Mouse (Mus musculus) liver, embryonic 11.5 days (tissue): Measurements from ENCODE around the gene Col4a2. TPM values are rescaled to one million over a fixed set of nuclear protein-coding genes. Genes with fewer than 3 reads are reported as not detected.

Experiments
- ATAC-seq: fragments of 200-750 bp; cut with Nextera tagmentation; replicated peaks from 2 replicates; pipeline ENCODE4 v1.8.0; 2017; ENCODE audit warnings: moderate number of reproducible peaks, mild to moderate bottlenecking, moderate TSS enrichment, moderate library complexity; ENCODE audit not compliant: low FRiP score
- DNase-seq: peaks from one replicate; pipeline ENCODE4 v3.0.0-alpha.2; 2017; ENCODE audit warnings: low spot score
- H3K27ac ChIP-seq: fragments of 300-500 bp; sonication (generic); 2 replicates; pipeline ENCODE4 v1.5.1; 2014; ENCODE audit warnings: mild to moderate bottlenecking, low read depth, low read length, control low read depth
- H3K27me3 ChIP-seq: fragments of 300-500 bp; sonication (generic); replicated peaks from 2 replicates; pipeline ENCODE4 v1.6.1; 2014; ENCODE audit warnings: low read length, mixed read lengths; ENCODE audit not compliant: control insufficient read depth, insufficient read depth
- H3K36me3 ChIP-seq: fragments of 300-500 bp; sonication (generic); 2 replicates; pipeline ENCODE4 v1.6.1; 2014; ENCODE audit warnings: mild to moderate bottlenecking, low read length, moderate library complexity, mixed read lengths; ENCODE audit not compliant: control insufficient read depth, insufficient read depth
- H3K4me1 ChIP-seq: fragments of 300-500 bp; sonication (generic); replicated peaks from 2 replicates; pipeline ENCODE4 v1.6.1; 2014; ENCODE audit warnings: low read length, mixed read lengths; ENCODE audit not compliant: control insufficient read depth, insufficient read depth
- H3K4me2 ChIP-seq: fragments of 300-500 bp; sonication (generic); 2 replicates; pipeline ENCODE4 v1.6.1; 2014; ENCODE audit warnings: mild to moderate bottlenecking, control low read depth, moderate library complexity
- H3K4me3 ChIP-seq: fragments of 300-500 bp; sonication (generic); 2 replicates; pipeline ENCODE4 v1.5.1; 2014; ENCODE audit warnings: low read depth, low read length, control low read depth
- H3K9ac ChIP-seq: fragments of 300-500 bp; sonication (generic); 2 replicates; pipeline ENCODE4 v1.6.1; 2014; ENCODE audit warnings: low read depth, low read length, control low read depth
- H3K9me3 ChIP-seq: fragments of 300-500 bp; sonication (generic); 2 replicates; pipeline ENCODE4 v1.6.1; 2016; ENCODE audit warnings: low read length, inconsistent platforms, mixed read lengths; ENCODE audit not compliant: control insufficient read depth
- WGBS: fragments of 180-500 bp; shearing (Covaris S2); extraction: QIAGEN DNeasy Blood & Tissue Kit; methylation state at CpG from one replicate; pipeline ENCODE4 v1.1.7; 2014; 5-methylcytosine and 5-hydroxymethylcytosine counted together
- polyA plus RNA-seq: library from polyadenylated mRNA; unstranded; fragments of >200 nt; fragmentation: Nextera tagmentation; extraction: Ambion mirVana; gene quantifications from 2 replicates; pipeline ENCODE4 v1.2.1, GENCODE M21; 2014

The Col4a2 gene
- polyA plus RNA-seq, 1 experiment from 2014 or later = 12.2 TPM

DNA sequence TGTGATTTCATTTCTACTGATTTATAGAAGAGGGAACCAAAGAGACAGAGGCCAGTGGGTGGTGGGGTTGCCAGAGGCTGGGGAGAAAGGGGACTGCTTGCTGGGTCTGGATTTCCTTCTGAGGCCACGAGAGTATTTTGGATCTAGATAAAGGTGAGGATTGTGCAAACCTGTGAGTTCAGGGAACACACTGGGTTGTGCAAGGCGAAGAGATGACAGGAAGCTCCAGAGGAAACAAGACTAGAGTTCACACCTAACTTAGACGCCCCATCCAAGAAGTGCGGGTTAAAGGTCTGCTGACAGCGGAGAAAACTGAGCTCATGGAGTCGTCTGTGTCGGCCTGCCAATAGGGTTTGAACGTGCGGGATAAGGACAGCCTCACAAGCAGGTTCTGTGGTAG lies 84.5 kb downstream of the Col4a2 start:
- no peak for ATAC-seq

GRCm38 (mm10) chr8:11399706-11400105 lies 87.1 kb downstream of the Col4a2 start:
- Histone ChIP-seq H3K4me3 (no peak overlapping the region), H3K9ac (no peak overlapping the region), H3K36me3 (no peaks in the 10 kb centered on the region), H3K27me3 (no peaks in the 10 kb centered on the region), H3K27ac (no peak overlapping the region), H3K4me2 (no peak overlapping the region), H3K9me3 (no peaks in the 10 kb centered on the region), H3K4me1 (no peaks in the 10 kb centered on the region)
- ATAC-seq (no peak), DNase-seq (no peak)
- WGBS = 65% methylated on average over 8 of the region's 8 CpGs

More for the DNA sequence above, 84.5 kb downstream of the Col4a2 start:
- no peak for DNase-seq
- Histone ChIP-seq H3K4me3 (no peak overlapping the region), H3K4me2 (no peak overlapping the region), H3K9me3 (no peaks in the 10 kb centered on the region), H3K27ac (no peak overlapping the region), H3K9ac (no peak overlapping the region), H3K4me1 (no peaks in the 10 kb centered on the region), H3K27me3 (no peaks in the 10 kb centered on the region), H3K36me3 (no peaks in the 10 kb centered on the region)
- 72% methylated on average over 9 of the region's 9 CpGs for WGBS

- Histone ChIP-seq H3K4me3 (no peak overlapping the region), H3K4me1 (no peaks in the 10 kb centered on the region), H3K36me3 (no peaks in the 10 kb centered on the region), H3K9me3 (no peaks in the 10 kb centered on the region), H3K27ac (no peak overlapping the region), H3K27me3 (no peaks in the 10 kb centered on the region), H3K9ac (no peak overlapping the region), H3K4me2 (no peak overlapping the region)
- DNase-seq (no peak), ATAC-seq (no peak)
- 76% methylated on average over 8 of the region's 8 CpGs for WGBS
These were observed 87.6 kb downstream of the Col4a2 start for GRCm38 (mm10) chr8:11400244-11400643.

GRCm38 (mm10) chr8:11401183-11401582 lies 88.6 kb downstream of the Col4a2 start:
- no peak for ATAC-seq
- Histone ChIP-seq H3K9ac (no peak overlapping the region), H3K36me3 (no peaks in the 10 kb centered on the region), H3K27me3 (no peaks in the 10 kb centered on the region), H3K4me2 (no peak overlapping the region), H3K4me1 (no peaks in the 10 kb centered on the region), H3K9me3 (no peaks in the 10 kb centered on the region), H3K4me3 (no peak overlapping the region), H3K27ac (no peak overlapping the region)
- DNase-seq = no peak
- WGBS = 91% methylated on average over 5 of the region's 5 CpGs

DNA sequence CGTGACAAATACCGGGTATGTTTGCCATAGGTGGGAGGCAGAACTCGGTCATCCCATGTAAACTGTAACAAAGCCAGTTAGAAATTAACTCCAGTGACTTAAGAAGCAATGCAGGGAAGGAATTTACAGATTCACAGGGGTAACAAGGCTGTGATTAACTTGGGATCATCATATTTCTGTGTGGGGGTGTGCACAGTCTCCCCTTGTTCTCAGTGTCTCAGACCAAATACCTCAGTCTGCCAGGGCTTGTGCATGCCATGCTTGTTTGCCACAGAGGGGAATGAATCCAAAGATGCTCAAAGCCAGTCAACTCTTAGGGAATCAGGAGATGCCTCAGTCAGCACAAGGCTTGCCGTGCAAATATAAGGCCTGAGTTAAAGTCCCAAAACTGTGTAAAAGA lies 89.6 kb downstream of the Col4a2 start:
- no peaks in the 10 kb centered on the region for H3K4me1 ChIP-seq

DNA sequence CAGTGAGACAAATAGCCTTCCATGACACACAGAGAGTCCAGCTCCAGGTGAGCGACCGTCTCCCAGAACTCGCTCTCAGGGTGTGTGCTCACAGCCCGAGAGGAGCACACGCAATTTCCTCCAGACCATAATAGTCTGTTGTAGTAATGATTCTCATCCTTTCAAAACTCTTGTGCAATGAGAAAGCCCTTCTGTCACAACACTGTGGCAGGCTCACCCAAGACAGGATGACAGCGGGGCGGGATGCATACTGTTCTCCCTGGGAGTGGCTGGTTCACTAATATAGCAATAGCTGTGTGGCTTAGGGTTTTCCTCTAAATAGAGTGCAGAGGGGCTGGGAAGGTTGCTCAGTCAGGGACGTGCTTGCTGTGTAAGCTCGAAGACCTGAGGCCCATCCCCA lies 91.2 kb downstream of the Col4a2 start:
- no peak overlapping the region for H3K27ac ChIP-seq
- no peaks in the 10 kb centered on the region for H3K4me1 ChIP-seq
- H3K9me3 ChIP-seq = no peaks in the 10 kb centered on the region
- H3K9ac ChIP-seq = no peak overlapping the region
- no peak overlapping the region for H3K4me2 ChIP-seq
- no peak for ATAC-seq
- no peak for DNase-seq
- no peaks in the 10 kb centered on the region for H3K27me3 ChIP-seq
- 88% methylated on average over 9 of the region's 9 CpGs for WGBS
- no peak overlapping the region for H3K4me3 ChIP-seq
- H3K36me3 ChIP-seq = no peaks in the 10 kb centered on the region

More for the DNA sequence above, 89.6 kb downstream of the Col4a2 start:
- Histone ChIP-seq H3K36me3 (no peaks in the 10 kb centered on the region), H3K27me3 (no peaks in the 10 kb centered on the region), H3K9me3 (no peaks in the 10 kb centered on the region), H3K9ac (no peak overlapping the region), H3K4me2 (no peak overlapping the region), H3K4me3 (no peak overlapping the region), H3K27ac (no peak overlapping the region)
- ATAC-seq (no peak), DNase-seq (no peak)
- 86% methylated on average over 4 of the region's 4 CpGs for WGBS

- Histone ChIP-seq H3K36me3 (no peaks in the 10 kb centered on the region), H3K27me3 (no peaks in the 10 kb centered on the region), H3K9ac (no peak overlapping the region), H3K27ac (no peak overlapping the region), H3K4me1 (no peaks in the 10 kb centered on the region), H3K4me3 (no peak overlapping the region), H3K9me3 (no peaks in the 10 kb centered on the region), H3K4me2 (no peak overlapping the region)
- DNase-seq = no peak
- WGBS = 76% methylated on average over 4 of the region's 4 CpGs
- ATAC-seq = no peak
These were observed 92.0 kb downstream of the Col4a2 start for GRCm38 (mm10) chr8:11404614-11405013.

GRCm38 (mm10) chr8:11405722-11406481 lies 93.3 kb downstream of the Col4a2 start:
- H3K36me3 ChIP-seq = no peaks in the 10 kb centered on the region
- ATAC-seq = 0 out of 2 replicates have a peak, but pooled peaks have one; percentile 20

DNA sequence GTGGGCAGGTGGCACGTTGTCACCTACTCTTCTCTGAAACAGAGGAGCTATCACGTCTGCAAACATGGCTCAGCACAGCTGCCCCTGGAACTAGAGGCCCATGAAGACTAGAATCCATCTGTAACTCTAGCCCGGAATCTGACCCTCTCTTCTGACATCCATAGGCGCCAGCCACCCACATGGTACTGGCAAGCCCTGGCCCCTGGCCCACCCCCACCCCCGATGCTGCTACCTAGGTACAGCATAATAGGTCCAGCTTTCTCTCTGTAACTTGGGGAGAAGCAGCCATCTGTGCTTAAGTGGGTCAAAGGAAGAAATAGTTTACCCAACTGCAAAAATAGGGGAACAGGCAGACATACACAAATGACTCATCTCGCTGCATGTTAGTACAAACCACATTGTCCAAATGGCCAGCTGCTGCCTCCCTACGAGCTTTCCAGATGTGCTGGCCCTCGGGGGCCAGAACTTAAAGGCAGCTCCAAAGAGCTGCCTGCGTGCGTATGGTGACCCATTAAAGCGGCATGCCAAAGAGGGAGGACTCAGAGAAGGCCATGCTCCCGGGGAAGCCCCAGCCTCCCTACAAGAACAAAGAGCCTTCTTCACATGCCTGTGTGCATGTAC lies 99.0 kb downstream of the Col4a2 start:
- H3K36me3 ChIP-seq = no peaks in the 10 kb centered on the region
- 80% methylated on average over 12 of the region's 12 CpGs for WGBS
- H3K4me1 ChIP-seq = 0 out of 2 replicates have a peak, but pooled peaks cover 3% of the 10 kb centered on the region
- ATAC-seq (no peak), DNase-seq (no peak)
- no peak overlapping the region for H3K27ac ChIP-seq
- H3K9ac ChIP-seq = no peak overlapping the region
- no peak overlapping the region for H3K4me3 ChIP-seq
- H3K27me3 ChIP-seq = no peaks in the 10 kb centered on the region
- no peak overlapping the region for H3K4me2 ChIP-seq
- no peaks in the 10 kb centered on the region for H3K9me3 ChIP-seq

More at GRCm38 (mm10) chr8:11405722-11406481, 93.3 kb downstream of the Col4a2 start:
- Histone ChIP-seq H3K27ac (no peak overlapping the region), H3K9me3 (no peaks in the 10 kb centered on the region), H3K4me2 (no peak overlapping the region), H3K9ac (no peak overlapping the region), H3K4me1 (no peaks in the 10 kb centered on the region), H3K27me3 (no peaks in the 10 kb centered on the region), H3K4me3 (no peak overlapping the region)
- no peak for DNase-seq
- WGBS = 54% methylated on average over 13 of the region's 13 CpGs
